Mouse (Mus musculus) forebrain, postnatal 0 days (tissue): ENCODE measurements at regions not wholly inside any gene's neighbourhood (a gene's known extent, or its start where the extent isn't known, plus 50 kb on each side); places are given as distances from the start of the nearest gene placed in this dataset.
"Not testable (repeated sequence)": the region's sequence is repeated elsewhere in the genome, so short reads cannot be mapped to it uniquely, and the experiment has no call there.

Experiments
- ATAC-seq: fragments of 200-750 bp; cut with Nextera tagmentation; 2 replicates; pipeline ENCODE4 v1.8.0; 2017; ENCODE audit warnings: mild to moderate bottlenecking, moderate library complexity
- DNase-seq: peaks from one replicate; pipeline ENCODE4 v3.0.0-alpha.2; 2015
- H3K27ac ChIP-seq: fragments of 300-500 bp; sonication (generic); 2 replicates; pipeline ENCODE4 v1.5.1; 2014; ENCODE audit warnings: low read depth, mild to moderate bottlenecking, antibody characterized with exemption, low read length, moderate library complexity, mixed read lengths
- H3K27me3 ChIP-seq: fragments of 300-500 bp; sonication (generic); 2 replicates; pipeline ENCODE4 v1.6.1; 2014; ENCODE audit warnings: mild to moderate bottlenecking, low read length, mixed read lengths; ENCODE audit not compliant: insufficient read depth
- H3K36me3 ChIP-seq: fragments of 300-500 bp; sonication (generic); 2 replicates; pipeline ENCODE4 v1.6.1; 2014; ENCODE audit warnings: mild to moderate bottlenecking, moderate library complexity; ENCODE audit not compliant: insufficient read depth
- H3K4me1 ChIP-seq: fragments of 300-500 bp; sonication (generic); 2 replicates; pipeline ENCODE4 v1.6.1; 2014; ENCODE audit warnings: antibody characterized with exemption; ENCODE audit not compliant: insufficient read depth
- H3K4me2 ChIP-seq: fragments of 300-500 bp; sonication (generic); 2 replicates; pipeline ENCODE4 v1.6.1; 2014; ENCODE audit warnings: low read depth, mild to moderate bottlenecking, moderate library complexity
- H3K4me3 ChIP-seq: fragments of 300-500 bp; sonication (generic); 2 replicates; pipeline ENCODE4 v1.5.1; 2014; ENCODE audit warnings: low read depth, low read length, mixed read lengths
- H3K9ac ChIP-seq: fragments of 300-500 bp; sonication (generic); 2 replicates; pipeline ENCODE4 v1.6.1; 2014; ENCODE audit warnings: mild to moderate bottlenecking
- H3K9me3 ChIP-seq: fragments of 300-500 bp; sonication (generic); 2 replicates; pipeline ENCODE4 v1.6.1; 2016; ENCODE audit warnings: low read length
- CTCF ChIP-seq: sonication (generic); IDR thresholded peaks from 2 replicates; pipeline ENCODE4 v1.5.1; 2016; ENCODE audit warnings: antibody characterized with exemption, control low read depth, low read depth
- WGBS: fragments of 180-500 bp; shearing (Covaris S2); extraction: QIAGEN DNeasy Blood & Tissue Kit; methylation state at CpG from one replicate; pipeline ENCODE4 v1.1.7; 2014; 5-methylcytosine and 5-hydroxymethylcytosine counted together

DNA sequence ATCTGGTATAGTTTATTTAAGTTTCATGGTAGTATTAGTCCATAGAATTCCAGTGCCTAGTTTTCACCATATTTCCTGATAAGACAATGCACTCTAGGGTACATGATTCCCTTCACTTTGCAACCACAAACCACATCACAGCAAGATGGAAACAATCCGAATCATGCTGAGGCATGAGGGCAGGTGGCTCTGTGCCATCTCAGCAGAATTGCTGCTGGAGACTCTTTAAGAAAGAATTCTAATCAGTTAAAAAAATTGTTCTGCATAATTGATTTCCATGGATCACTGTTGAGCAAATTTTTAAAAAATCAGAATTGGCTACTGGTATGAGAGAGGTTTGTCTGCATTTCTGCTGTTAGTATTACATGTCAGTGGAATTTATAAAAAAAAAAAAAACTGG lies 1451.1 kb upstream of the Pcdh20 start:
- H3K27ac ChIP-seq, result no peak overlapping the region
- no peak overlapping the region for H3K4me2 ChIP-seq
- TF ChIP-seq CTCF, result no peak
- no peaks in the 10 kb centered on the region for H3K9me3 ChIP-seq
- WGBS, result 69% methylated on average over 1 of the region's 1 CpGs
- no peak overlapping the region for H3K4me3 ChIP-seq
- H3K27me3 ChIP-seq, result no peaks in the 10 kb centered on the region
- H3K36me3 ChIP-seq, result no peaks in the 10 kb centered on the region
- ATAC-seq (no peak), DNase-seq (no peak)
- no peaks in the 10 kb centered on the region for H3K4me1 ChIP-seq
- H3K9ac ChIP-seq, result no peak overlapping the region

DNA sequence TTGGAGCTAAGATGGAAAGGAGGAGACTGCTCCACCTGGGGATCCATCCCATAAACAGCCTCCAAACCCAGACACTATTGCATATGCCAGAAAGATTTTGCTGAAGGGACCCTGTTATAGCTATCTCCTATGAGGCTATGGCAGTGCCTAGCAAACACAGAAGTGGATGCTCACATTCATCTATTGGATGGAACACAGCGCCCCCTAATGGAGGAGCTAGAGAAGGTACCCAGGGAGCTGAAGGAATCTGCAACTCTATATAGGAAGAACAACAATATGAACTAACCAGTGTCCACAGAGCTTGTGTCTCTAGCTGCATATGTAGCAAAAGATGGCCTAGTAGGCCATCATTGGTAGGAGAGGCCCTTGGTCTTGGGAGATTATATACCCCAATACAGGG lies 1449.4 kb upstream of the Pcdh20 start:
- H3K4me1 ChIP-seq, H3K4me3 ChIP-seq, H3K4me2 ChIP-seq, H3K27ac ChIP-seq, ATAC-seq, H3K9me3 ChIP-seq, H3K27me3 ChIP-seq, H3K9ac ChIP-seq, H3K36me3 ChIP-seq, DNase-seq: not testable (repeated sequence)
- peak; percentile 11; the same call in 1 of the 2 replicates for TF ChIP-seq CTCF
- WGBS, result 8% methylated on average over 1 of the region's 1 CpGs

DNA sequence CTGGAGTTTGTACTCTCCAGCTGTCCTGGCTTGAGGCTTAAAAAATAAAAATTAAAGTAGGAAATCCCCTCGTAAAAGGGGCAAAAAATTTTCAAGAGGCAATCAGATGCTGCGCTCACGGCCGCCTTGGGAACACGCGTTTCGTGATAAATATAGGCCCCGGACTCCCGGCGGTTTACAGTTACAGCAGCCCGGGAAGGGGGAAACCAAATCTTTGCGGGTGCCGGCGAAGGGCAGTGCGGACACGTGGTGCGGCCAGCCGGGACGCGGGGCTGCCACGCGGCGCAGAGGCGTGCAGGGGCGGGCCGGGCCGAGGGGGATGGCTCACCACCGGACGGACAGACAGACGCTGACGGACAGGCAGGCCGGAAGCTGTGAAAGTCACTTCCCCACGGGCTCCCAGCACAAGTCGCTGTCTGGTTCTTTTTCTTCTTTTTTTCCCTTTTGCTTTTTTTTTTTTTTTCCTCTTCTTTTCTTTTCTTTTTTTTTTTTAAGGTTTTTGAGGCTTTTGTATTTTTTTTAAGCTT lies 1427.6 kb upstream of the Pcdh20 start:
- WGBS, result 91% methylated on average over 24 of the region's 34 CpGs
- not testable (repeated sequence) for DNase-seq, H3K9me3 ChIP-seq, H3K4me3 ChIP-seq, H3K27ac ChIP-seq, H3K4me2 ChIP-seq, ATAC-seq, H3K27me3 ChIP-seq, H3K4me1 ChIP-seq, H3K9ac ChIP-seq, H3K36me3 ChIP-seq

GRCm38 (mm10) chr14:89898135-89898534 lies 1426.9 kb upstream of the Pcdh20 start:
- H3K9ac ChIP-seq, ATAC-seq, H3K4me1 ChIP-seq, H3K27me3 ChIP-seq, H3K27ac ChIP-seq, H3K9me3 ChIP-seq, H3K4me2 ChIP-seq, H3K36me3 ChIP-seq, DNase-seq, H3K4me3 ChIP-seq: not testable (repeated sequence)
- WGBS, result 93% methylated on average over 19 of the region's 22 CpGs

DNA sequence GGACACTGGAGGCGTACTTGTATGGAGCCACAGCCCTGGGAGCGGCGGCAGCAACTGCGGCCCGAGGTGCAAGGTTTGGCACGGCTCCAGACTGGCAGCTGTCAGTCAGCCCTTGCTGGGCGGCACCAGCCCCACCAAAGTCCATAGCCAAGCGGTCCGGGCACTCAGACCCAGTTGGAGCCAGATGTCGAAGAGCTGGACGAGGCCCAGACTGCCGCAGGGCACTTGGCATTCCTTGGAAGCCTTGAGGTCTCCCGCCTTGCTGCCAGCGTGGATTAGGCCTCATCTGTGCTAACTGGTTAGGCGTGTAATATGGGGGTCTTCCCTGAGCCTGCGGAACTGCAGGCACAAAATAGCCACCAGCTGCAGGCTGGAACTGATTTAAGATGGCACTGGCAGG lies 1425.7 kb upstream of the Pcdh20 start:
- WGBS, result 72% methylated on average over 16 of the region's 16 CpGs
- not testable (repeated sequence) for H3K4me2 ChIP-seq, H3K9me3 ChIP-seq, DNase-seq, H3K4me3 ChIP-seq, ATAC-seq, H3K27me3 ChIP-seq, H3K27ac ChIP-seq, H3K9ac ChIP-seq, H3K36me3 ChIP-seq, H3K4me1 ChIP-seq
